Mouse (Mus musculus): ENCODE measurements around the gene Ctcf. TPM values are rescaled to one million over a fixed set of nuclear protein-coding genes. Genes with fewer than 3 reads are reported as not detected.

Gene Ctcf
- total RNA-seq, 2 experiments from 2014 or later, result 63.7 to 68.5 TPM

- peak; percentile 80 to 83 for DNase-seq (ENCODE audit: low spot score in 2 of 2)
- intact Hi-C loops (cut with DNase I), result loop anchor here (2.0 kb wide), 1 partner anchor 71 kb away; no protein-coding TSS in a partner anchor
These were observed 57.3 kb downstream of the Ctcf start for GRCm38 (mm10) chr8:105693648-105694047.

GRCm38 (mm10) chr8:105694051-105694799, 57.9 kb downstream of the Ctcf start:
- intact Hi-C loops (cut with DNase I), result loop anchor here (2.0 kb wide), 1 partner anchor 71 kb away; no protein-coding TSS in a partner anchor
- DNase-seq (ENCODE audit: low spot score in 2 of 2), result peak; percentile 54 to 59

- intact Hi-C loops (cut with DNase I), result loop anchor here (2.0 kb wide), 1 partner anchor 72 kb away; no protein-coding TSS in a partner anchor
- DNase-seq (ENCODE audit: low spot score in 2 of 2), result no peak
These were observed 58.9 kb downstream of the Ctcf start for GRCm38 (mm10) chr8:105695080-105695780.

DNA sequence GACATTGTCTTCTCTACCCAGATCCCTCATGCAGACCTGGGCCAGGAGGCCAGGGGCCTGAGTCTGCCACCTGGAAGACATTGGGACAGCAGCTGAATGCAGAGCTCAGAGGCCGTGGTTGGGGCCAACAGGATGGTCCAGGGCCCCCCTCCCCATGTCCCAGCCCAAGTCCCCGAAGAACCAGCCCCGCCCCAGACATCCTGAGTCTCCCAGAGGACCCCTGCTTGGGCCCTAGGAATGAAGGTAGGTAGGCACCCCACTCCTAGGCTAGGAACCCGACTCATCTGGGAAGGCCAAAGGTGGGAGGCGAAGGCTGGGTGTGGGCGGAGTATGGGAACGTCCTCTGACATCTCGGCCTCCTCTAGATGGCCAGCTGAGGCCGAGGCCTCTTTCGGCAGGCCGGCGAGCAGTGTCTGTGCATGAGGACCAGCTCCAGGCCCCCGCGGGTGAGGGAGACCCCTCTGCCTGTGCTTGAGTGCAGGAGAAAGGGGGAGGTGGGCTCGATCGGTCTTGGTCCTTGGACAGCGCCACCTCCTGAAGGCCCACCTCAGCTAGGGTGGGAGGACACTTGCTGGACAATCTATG, 60.9 kb downstream of the Ctcf start:
- intact Hi-C loops (cut with DNase I), result no loop called here
- DNase-seq (ENCODE audit: low spot score in 2 of 2), result no peak

DNA sequence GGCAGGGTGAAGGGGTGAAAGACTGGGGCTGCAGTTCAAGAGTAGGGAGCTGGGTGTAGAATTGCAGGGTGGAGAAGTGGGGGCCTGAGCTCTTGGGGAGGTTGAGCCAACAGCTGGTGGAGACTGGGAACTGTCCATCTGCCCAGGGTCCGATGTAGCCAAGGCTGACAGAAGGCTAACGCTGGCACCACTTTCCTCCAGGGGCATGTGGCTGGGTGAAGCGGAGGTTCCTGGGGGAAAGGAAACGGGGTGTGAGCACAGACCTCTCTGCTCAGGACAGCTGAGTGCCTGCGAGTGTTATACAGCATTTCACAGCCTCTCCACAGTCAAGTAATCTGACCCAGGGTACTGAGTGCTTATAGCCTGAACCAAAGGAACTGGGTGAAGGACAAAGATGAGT, 62.4 kb downstream of the Ctcf start:
- intact Hi-C loops (cut with DNase I), result no loop called here

DNA sequence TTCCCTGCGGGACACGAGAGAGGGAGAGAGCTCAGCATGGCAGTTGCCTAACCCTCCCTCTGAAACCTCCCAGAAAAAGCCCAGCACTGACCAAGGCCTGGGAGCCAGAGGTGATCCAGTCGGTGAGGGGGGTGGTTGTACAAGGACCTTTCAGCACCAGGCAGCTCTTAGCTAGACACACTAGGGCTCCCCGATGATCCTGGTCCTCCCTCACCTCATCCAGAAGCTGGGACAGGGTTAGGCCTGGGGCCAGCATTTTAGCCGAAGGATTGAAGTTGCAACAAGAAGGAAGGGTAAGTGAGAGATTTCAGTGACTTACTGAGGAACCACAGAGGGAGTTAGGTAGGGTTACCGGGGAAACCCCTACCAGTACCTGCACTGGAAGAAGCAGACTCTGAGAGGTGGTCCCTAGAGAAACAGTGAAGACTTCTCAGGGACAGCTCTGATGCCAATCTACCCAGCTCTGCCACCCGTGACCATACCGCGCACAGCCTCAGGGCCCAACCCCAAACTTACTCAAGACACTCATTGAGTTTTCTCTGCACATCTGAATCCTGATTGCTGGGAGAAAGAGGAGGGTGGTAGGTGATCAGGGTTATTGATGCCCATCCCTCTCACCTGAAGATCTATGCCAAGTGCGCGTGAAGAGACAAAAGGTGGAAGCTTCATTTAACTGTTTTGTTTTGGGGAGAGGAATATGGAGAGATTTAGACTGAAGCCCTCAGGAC, 63.3 kb downstream of the Ctcf start:
- no peak for DNase-seq (ENCODE audit: low spot score in 2 of 2)
- intact Hi-C loops (cut with DNase I), result loop anchor here (5.0 kb wide), 1 partner anchor 62 kb away; the partner anchor contains the start of genes Agrp and Ctcf

More for the DNA sequence above, 62.4 kb downstream of the Ctcf start:
- no peak for DNase-seq (ENCODE audit: low spot score in 2 of 2)

DNA sequence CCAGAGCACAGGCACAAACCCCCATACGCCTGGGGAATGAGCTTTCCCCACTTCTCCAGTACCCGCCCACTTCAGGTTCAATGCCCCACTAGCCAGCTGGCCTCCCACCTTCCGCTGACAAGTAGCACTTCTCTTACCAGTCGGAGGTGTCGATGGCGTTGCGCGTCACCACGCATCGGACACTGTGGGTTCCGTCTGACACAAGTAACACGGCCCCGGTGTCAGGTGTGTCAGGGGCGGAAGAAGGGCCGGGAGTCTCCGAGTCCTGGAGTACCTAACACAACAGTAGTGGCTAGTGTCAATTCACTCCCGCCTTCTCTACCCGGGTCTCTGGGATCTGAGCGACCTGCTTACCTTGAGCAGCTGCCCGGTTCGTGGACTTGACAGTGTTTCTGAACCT, 64.2 kb downstream of the Ctcf start:
- intact Hi-C loops (cut with DNase I), result loop anchor here (5.0 kb wide), 1 partner anchor 63 kb away; the partner anchor contains the start of genes Agrp and Ctcf

DNA sequence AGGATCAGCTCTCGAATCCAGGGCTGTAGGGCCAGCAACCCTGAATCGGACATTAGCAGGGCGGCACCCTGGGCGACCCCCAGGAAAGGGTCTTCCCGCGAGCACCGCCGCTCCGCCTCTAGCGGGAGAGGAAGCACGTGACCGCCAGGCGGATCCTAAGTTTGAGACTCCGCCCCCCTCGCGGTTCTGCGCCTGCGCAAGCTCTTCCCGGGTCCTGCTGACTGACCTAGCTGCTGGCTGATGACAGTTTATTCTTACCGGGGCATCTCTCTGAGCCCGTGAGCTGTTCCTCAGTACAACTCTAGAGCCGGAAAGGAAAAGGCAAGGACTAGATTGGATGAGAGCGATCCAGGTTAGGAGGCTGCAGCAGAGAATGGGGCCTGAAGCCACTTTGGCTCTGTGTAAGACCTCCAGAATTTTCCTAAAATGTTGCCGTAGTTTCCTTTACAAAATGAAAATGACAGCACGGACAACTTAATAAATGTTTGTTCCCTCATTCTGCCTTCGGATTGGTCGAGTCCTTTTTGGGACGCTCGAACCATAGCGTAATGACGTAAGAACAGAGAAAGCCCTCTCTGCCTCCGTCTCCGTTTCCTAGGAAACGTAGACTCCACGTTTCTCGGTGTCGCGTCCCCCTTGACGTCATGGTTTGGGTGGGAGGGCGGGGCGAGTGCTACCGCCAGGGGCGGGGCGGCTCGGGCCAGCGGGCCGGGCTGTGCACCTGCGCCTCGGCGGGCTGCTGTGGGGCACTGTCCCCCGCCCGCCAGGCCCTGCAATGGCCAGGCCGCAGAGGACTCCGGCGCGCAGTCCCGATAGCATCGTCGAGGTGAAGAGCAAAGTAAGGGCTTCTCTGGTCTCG, 64.8 kb downstream of the Ctcf start, which contains the start of the genes Acd and Pard6a:
Gene Acd, minus strand, starts transcription at position 137 of the 859 bp plus-strand sequence.
Gene Pard6a, plus strand, starts transcription at position 183 of the 859 bp plus-strand sequence.
- peak; percentile 95 to 96 for DNase-seq (ENCODE audit: low spot score in 2 of 2)
- intact Hi-C loops (cut with DNase I), result loop anchor here (5.0 kb wide), 1 partner anchor 64 kb away; the partner anchor contains the start of genes Agrp and Ctcf

More for the DNA sequence above, 64.2 kb downstream of the Ctcf start:
- DNase-seq (ENCODE audit: low spot score in 2 of 2), result peak; percentile 67 to 82

DNA sequence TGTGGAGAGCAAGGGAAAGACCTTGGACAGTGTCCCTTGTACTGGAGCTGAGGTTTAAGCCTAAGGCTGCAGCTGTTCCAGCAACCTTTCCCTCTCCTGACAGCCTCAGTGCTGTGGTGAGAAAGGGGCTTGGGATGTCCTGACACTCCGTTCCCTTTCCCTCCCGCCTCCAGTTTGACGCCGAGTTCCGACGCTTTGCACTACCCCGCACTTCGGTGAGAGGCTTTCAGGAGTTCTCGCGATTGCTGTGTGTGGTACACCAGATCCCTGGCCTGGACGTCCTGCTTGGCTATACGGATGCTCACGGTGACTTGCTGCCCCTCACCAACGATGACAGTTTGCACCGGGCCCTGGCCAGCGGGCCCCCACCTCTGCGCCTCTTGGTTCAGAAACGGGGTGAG, 65.6 kb downstream of the Ctcf start:
- intact Hi-C loops (cut with DNase I), result loop anchor here (5.0 kb wide), 1 partner anchor 65 kb away; the partner anchor contains the start of genes Agrp and Ctcf

GRCm38 (mm10) chr8:105702731-105703415, 66.5 kb downstream of the Ctcf start:
- intact Hi-C loops (cut with DNase I), result loop anchor here (5.0 kb wide), 1 partner anchor 66 kb away; the partner anchor contains the start of genes Agrp and Ctcf
- DNase-seq (ENCODE audit: low spot score in 2 of 2), result no peak

More for the DNA sequence above, 65.6 kb downstream of the Ctcf start:
- no peak for DNase-seq (ENCODE audit: low spot score in 2 of 2)

DNA sequence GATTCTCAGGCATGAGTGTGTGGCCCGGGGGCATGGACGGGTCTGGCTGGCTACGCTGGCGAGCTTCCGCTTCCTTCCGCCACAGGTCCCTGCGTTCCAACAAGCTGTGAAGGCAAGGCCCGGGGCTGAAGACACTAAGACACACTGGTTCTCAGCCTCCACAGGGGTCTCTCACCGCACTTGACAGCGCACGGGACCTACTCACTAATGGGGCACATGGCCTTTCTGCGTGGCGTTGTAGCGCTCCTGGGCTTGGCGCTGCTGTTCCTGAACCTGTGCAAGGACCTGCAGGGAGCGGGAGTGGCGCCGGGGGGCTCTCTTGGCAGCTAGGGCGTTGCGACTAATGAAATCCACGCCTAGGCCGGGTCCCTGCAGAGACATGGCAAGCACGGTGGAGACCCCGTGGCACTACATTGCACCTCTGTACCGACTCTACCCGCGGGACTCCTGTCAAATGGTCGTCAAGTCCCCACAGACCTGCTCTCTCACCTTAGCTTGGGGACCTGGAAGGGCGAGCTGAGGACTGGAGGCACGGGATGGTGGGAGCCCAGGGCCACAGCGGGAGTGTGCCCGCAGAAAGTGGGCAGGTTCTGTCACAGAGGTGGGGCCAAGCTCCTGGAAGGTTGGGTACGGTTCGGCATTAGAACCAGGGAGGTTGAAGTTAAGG, 67.9 kb downstream of the Ctcf start:
- DNase-seq (ENCODE audit: low spot score in 2 of 2), result no peak
- intact Hi-C loops (cut with DNase I), result loop anchor here (5.0 kb wide), 1 partner anchor 67 kb away; the partner anchor contains the start of genes Agrp and Ctcf

DNA sequence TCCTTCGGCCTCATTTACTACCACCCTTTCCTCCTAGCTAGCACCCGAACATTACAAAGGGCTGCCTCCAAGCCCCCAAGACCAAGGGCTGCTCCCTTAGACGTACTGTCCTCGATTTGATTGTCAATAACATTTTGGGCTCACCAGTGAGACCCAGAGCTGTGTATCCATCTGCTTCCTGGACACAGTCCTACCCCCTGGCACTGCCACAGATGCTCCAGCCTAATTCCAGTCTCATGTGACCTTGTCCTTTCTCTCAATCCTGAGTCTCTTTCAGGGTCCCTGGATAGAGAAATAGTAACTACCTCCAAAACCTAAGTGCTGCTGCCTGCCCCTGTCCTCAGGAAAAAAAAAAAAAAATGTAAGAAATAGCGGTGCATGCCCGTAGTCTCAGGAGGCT, 68.6 kb downstream of the Ctcf start:
- intact Hi-C loops (cut with DNase I), result loop anchor here (5.0 kb wide), 1 partner anchor 68 kb away; the partner anchor contains the start of genes Agrp and Ctcf
- DNase-seq (ENCODE audit: low spot score in 2 of 2), result no peak

DNA sequence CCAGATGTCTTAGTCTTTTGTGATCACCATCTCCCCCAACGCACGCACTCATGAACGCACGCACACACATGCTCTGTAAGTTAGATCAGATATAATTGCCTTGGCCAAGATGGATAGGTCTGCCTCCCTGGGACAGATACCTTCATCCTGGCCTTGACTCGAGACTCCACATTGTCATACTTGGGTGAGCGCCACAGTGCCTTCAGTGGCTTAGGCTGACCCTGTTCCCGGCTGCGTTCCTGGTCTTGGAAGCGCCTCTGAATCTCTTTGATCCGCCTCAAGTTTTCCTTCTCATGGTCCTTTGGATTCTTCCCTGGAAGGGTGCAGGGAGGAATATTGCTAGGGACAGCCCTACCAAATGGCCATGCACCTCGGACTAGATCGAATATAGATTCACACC, 70.1 kb downstream of the Ctcf start:
- intact Hi-C loops (cut with DNase I), result no loop called here
- no peak for DNase-seq (ENCODE audit: low spot score in 2 of 2)

- intact Hi-C loops (cut with DNase I), result no loop called here
- DNase-seq (ENCODE audit: low spot score in 2 of 2), result peak; percentile 90 to 95
These were observed 71.4 kb downstream of the Ctcf start, which contains the start of the genes 4933405L10Rik and Enkd1 for GRCm38 (mm10) chr8:105707498-105708403. TSS of gene 4933405L10Rik (plus strand) at chr8:105707655. TSS of gene Enkd1 (minus strand) at chr8:105708210.

- intact Hi-C loops (cut with DNase I), result no loop called here
- no peak for DNase-seq (ENCODE audit: low spot score in 2 of 2)
These were observed 72.3 kb downstream of the Ctcf start for GRCm38 (mm10) chr8:105708675-105709074.

DNA sequence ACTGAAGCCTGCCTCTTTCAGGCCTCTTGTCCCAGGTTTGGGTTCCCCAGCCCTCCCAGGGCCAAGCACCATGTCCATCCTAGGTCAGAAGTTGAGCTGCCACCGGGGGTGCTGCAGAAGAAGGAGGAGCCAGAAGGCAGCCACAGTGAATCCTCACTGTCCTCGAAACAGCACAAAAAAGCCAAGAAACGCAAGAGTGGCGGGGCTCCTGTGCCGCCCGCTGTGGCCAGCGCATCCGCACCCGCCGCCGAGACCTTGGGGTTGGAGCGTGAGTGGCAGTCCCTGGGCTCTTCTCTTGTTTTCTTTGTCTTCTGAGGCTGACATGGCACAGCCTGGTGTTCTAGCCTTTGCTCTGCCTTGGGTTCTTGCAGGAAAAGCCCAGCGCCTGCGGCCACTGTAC, 72.9 kb downstream of the Ctcf start:
- no peak for DNase-seq (ENCODE audit: low spot score in 2 of 2)
- intact Hi-C loops (cut with DNase I), result no loop called here

Data from left cerebral cortex, postnatal 25 days (tissue).